Mouse (Mus musculus): ENCODE measurements around the gene Fggy.

Fggy gene

DNA sequence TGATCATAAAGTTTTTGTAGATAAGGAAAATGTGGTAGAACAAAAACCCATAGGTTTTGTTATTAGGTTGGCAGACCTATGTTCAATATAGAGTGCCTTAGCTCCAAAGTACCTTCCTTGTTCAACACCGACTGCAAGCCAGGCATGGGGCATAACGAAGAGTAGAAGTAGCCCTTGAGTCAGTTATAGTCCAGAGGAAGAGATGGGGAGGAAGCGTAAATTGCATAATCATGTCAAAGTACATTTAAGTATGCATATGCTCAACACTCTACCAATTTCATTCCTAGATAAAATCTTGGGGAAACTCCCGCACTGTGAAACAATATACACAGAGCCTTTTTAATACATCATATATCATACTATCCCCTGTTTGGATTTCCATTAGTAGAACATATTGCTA is 221.2 kb downstream of the Fggy start:
- DNase-seq (ENCODE audit: low spot score) = no peak

GRCm38 (mm10) chr4:95784146-95784895 is 227.0 kb downstream of the Fggy start:
- no peak for DNase-seq (ENCODE audit: low spot score)

DNA sequence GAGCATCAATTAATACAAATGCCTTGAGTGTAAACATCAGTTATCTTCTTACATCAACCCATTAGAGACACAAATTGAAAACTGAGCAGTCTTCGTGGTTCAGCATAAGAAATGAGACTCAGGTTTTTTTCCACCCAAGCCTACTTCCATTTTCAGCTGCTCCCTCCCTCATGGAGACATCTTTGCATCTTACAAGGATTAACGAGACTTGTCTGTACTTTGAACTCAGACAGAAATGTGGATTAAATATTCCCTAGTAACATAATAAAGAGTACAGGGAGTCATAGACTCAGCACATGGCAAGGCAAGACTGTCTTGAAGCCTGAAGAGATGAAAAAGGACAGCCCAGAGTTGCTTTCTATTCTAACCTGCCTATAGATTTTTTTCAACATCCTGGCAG is 230.3 kb downstream of the Fggy start:
- no peak for DNase-seq (ENCODE audit: low spot score)

DNA sequence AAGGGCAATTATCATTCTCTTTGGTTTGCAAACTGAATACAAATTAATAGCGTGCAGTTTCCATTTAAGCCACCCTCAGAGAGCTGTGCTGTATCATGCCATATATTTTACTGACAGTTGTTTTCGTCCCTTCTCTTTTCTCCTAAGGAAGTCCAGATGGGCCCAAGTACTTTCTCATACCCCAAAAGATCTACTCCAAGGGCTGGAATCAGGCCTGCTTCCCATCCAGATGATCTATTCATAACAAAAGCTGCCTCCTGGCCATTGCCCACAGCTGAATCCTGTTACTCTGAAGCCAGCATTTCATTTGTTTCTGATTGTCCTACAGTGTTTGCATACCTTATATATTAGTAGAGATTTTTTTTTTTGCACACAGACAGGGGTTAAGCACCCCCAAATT is 231.6 kb downstream of the Fggy start:
- DNase-seq (ENCODE audit: low spot score) = no peak

GRCm38 (mm10) chr4:95791913-95792475 is 234.7 kb downstream of the Fggy start:
- no peak for DNase-seq (ENCODE audit: low spot score)

DNA sequence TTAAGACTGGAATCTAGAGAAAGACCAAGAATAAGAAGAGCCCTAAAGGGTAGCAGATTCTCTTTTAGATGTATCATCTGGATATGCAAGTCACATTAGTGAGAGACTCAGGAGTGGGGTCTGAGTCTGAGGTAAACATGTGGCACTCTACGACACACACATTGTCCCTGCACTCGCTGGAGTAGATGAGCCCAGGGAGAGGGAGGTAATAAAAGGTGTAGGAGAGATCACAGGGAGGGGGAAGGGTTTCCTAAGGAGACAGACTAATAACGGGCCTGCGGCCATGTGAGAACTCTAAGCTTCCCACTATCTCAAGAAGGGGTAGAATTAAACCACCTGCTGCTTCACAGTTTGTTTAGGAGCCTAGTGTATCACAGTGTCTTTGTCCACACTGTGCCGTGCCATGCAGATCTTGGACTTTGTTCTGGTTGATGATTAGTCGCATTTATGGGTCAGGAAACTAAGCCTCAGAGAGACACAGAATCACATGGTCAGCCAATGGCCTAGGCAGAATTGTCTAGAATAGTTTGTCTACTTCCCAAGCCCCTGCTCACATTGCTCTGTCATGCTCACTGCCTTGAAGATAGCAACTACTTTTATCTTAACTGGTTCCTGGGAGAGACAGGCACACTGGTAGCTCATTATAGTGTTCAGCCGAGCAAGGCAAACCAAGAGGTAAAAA is 236.5 kb downstream of the Fggy start:
- DNase-seq (ENCODE audit: low spot score) = no peak

GRCm38 (mm10) chr4:95794651-95795050 is 237.3 kb downstream of the Fggy start:
- peak; percentile 75 for DNase-seq (ENCODE audit: low spot score)

- no peak for DNase-seq (ENCODE audit: low spot score)
Observed at GRCm38 (mm10) chr4:95795283-95795682, 238.0 kb downstream of the Fggy start.

- peak; percentile 57 for DNase-seq (ENCODE audit: low spot score)
Observed at GRCm38 (mm10) chr4:95819650-95820049, 262.3 kb downstream of the Fggy start.

DNA sequence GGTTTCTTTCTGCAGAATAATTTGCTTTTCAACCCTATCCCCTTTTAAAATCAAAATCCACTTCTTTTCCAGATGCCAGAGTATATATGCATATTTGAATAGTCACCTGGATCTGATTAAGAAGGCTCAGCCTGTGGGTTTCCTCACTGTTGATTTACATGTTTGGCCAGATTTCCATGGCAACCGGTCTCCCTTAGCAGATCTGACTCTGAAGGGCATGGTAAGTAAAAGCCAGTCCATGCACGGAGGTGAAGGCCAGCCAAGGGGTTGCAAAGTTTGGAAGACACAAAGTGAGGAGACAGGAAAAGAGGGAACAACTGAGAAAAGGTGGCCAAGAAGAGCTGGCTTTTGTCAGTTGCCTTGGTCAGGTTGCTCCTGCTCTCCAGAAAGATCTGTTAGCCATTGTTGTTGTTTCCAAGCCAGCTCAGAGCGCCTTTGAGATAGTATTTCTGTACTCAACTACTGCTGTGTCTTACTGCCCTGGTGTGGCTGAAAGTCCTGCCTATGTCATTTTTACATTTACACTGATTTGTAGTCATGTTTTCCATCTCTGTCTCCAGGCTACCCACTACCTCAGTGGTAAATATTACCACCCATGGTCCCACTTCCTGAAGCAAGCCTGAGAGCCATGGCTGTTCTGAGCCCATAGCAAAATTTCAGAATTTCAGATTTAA is 264.7 kb downstream of the Fggy start:
- peak; percentile 82 for DNase-seq (ENCODE audit: low spot score)

GRCm38 (mm10) chr4:95828164-95828563 is 270.9 kb downstream of the Fggy start:
- DNase-seq (ENCODE audit: low spot score) = no peak

DNA sequence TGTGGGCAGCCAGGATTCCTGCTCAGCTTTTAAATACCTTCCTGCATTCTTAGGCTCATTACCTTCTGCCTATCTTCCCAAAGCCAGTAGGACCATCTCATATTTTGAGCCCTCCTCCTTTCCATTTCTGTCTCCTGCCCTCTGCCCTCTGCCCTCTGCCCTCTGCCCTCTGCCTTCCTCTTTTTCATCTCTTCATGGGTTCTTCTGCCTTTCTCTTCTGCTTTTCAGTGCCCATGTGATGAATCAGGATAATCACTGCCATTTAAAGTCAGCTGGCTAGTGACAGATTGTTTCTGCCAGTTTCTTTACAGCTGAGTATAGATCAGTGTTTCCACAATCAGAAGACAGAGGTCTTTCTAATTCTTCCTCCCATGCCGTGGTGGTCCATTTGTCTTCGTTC is 273.0 kb downstream of the Fggy start:
- DNase-seq (ENCODE audit: low spot score) = no peak

GRCm38 (mm10) chr4:95839860-95840259 is 282.6 kb downstream of the Fggy start:
- DNase-seq (ENCODE audit: low spot score) = no peak

GRCm38 (mm10) chr4:95840389-95841053 is 283.2 kb downstream of the Fggy start:
- no peak for DNase-seq (ENCODE audit: low spot score)

DNA sequence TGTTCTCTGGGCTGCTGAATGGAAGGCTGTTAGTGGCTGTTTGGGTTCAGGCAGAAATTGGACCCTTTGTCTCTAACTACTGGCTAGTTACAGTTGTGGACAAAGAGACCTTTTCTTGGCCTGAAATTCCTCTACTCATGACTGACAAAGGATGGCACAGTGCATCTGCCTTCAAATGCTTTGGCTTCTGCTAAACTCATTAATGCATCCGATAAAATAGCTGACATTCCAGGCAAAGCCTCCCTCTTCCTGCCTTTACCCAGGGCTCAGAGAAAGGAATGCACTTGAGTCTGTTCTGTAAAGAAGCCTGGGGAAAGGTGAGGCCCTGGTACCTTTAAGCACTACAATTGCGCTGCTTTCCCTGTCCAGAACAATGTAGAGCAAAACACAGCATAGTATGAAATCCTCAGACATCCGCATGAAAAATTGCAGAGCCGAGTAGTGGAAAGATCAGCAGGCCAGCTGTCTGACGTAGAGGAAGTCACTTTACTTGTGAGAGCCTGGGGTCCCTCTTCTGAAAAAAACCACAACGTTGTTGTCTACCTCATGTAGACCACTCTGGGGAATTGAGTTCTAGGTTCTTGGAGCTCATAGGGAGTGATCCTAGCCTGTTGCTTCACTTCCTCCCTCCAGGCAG is 288.8 kb downstream of the Fggy start:
- peak; percentile 50 for DNase-seq (ENCODE audit: low spot score)

DNA sequence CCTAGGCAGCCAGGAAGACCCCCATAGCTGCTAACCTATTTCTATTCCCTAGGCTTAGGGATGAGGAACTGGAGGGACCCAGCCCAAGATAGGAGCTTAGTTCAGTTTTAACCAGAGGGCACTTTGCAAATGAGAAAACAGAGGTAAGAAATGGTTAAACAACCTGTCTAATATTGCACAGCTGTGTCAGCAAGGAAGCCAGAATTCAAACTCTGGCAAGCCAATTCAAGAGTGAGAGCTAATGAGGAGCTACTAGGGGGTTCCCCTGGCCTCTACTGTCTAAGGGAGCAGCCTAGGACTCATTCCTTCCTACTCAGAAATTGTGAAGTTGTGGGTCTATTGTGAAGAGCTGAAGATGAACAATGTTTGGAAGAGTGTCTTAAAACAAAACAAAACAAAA is 289.9 kb downstream of the Fggy start:
- no peak for DNase-seq (ENCODE audit: low spot score)

DNA sequence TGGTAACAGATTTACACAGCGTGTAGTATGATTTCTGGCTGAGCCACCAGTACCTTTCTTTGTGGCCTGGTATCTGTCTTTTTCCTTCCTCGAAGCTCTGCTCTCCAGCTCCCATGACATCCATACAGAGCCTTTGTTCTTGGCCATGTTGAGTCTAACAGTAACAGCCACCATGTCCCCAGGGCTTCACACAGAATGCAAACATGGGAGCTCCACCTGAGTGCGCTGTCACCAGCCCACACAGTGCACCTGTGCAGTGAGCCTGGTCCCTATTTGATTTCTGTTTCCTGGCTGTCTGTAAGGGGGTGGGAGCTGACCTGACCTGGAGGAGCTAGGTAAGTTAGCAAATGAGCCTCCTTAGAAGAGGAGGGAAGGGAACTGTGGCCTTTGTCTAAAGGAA is 290.4 kb downstream of the Fggy start:
- no peak for DNase-seq (ENCODE audit: low spot score)

DNA sequence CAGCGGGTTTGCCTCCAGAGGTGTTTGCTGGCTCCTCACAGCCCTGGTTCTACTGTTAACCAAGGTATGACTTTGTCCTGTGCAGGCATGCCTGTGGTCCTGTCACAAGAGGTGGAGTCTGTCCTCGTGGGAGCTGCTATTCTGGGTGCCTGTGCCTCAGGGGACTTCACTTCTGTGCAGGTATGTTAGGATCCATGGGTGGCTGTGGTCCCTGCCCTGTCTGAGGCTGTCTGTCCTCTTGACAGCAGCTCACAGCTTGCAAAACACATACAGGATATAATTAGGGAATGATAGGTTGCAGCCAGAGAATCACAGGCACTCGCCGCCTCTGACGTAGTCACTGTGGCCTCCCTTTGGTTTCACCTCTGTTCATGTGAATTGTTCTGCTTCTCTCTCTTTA is 292.2 kb downstream of the Fggy start:
- DNase-seq (ENCODE audit: low spot score) = no peak

- DNase-seq (ENCODE audit: low spot score) = no peak
Observed at GRCm38 (mm10) chr4:95850044-95850739, 292.9 kb downstream of the Fggy start.

- no peak for DNase-seq (ENCODE audit: low spot score)
Observed at GRCm38 (mm10) chr4:95852257-95852656, 294.9 kb downstream of the Fggy start.

GRCm38 (mm10) chr4:95856008-95856407 is 298.7 kb downstream of the Fggy start:
- no peak for DNase-seq (ENCODE audit: low spot score)

All from embryo, embryonic 10 days (tissue).